Mouse (Mus musculus): ENCODE results near the gene Cyren. TPM values are rescaled to one million over a fixed set of nuclear protein-coding genes. Genes with fewer than 3 reads are reported as not detected.

Gene Cyren
- total RNA-seq, 2 experiments from 2014 or later = 2.6 to 4.1 TPM

DNA sequence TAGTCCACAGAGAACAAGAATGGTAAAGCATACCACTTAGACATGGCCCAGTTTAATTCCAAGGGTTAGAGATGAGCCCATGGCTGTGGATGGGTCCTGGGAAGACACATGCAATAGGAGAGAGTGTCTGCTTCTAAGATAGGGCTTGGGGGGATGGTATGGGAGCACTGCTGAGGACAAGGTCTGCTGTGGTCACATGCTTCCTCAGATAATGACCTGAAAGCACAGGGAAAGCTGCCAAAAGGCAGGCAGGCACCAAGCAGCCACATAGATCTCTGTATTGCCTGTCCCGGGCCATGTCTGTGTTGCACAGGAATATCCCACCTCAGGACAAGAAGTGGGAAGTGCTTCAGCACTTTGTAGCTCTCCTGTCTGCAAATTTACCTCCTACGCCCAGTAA lies 21.3 kb upstream of the Cyren start:
- DNase-seq = no peak

DNA sequence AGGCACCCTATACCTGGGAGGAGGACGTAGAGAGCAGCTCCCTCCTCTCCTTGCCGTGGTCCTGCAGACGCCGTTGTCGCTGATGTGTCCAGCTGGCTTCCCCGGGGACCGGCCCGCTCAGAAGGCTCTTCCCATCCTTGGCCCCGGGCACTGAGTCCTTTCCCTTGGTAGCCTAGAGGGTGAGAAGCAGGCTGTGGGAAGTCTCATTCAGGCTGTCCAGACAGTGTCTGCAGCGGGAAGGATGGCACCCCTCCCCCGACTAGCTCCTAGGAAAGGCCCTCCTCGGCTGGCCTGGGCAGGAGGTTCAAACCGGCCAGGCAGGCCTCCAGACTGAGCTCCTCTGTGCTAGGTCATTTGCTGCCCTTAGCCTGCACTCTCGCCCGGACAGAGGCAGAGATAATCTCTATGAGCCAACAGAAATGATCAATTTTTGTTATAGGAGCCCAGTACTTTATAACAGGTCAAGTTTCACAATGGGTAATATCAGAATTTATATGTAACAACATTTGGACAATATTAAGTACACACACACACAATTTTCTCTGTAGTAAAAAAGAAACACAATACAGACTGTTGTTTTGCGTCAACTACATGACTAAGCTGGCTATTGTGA lies 18.4 kb upstream of the Cyren start:
- no peak for DNase-seq

DNA sequence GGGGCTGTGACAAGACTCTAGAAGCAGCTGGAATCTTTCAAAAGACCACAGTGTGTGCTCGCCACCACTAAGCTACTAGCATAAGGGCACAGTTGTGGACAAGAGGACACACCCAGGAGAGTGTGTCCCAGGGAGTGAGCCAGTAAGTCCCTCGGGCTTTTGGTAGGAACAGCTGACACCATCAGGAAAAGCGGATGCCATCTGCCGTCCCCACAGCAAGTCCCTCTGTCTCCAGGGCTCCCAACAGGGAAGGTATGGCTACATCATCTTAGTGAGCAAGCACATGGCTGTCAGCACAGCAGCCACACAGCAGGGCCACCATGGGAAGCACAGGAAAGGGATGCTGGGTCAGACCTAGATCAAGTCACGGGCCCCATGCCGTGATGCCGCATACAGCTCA lies 17.7 kb upstream of the Cyren start:
- DNase-seq = no peak

DNA sequence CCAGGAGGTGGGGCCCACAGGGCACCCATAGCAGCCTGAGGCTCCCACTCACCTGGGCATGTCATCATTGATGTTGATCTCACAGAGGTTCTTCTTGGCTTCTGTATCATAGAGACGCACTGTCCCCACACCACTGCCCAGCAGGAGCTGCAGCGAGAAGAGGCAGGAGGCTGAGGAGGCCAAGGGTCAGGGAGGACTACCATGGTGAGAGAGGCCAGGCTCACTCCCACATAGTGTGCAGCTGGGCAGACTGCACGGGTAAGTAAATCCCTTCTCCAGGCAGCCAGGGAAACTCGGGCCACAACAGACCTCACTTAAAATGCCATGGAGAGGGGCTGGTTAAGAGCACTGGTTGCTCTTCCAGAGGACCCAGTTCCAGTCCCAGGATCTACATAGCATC lies 11.3 kb upstream of the Cyren start:
- no peak for DNase-seq

DNA sequence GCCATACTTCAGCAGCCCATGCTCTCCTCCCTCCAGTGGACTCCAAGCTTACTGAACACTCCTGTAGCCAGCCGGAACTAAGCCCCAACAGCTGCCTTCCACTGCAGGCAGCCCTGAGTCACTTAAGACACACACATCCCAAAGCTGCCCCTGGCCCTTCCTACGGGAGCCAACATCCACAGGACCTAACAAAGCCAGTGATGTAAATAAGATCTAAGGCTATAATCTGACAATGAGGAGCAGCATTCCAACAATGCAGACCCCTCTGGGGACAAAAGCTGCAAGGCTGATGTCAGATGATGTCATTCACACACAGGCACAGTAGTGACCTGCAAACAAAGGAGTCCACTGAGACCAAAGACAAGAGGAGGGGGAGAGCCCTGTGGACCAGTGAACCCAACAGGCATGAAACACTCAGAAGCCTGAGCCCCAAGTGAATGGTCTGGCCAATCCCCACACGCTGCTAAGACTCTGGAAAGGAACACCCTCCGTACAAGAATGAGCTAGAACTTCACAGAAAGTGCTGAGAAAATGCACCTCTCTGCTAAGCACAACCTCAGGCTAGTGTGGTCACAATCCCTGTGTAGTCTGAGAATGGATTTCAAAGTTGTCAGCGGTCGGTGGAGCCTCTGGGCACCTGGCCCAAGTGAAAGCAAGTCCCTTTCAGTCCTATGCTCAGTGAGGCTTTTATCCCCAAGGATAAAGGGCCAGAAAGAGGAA lies 9.4 kb upstream of the Cyren start:
- DNase-seq = no peak

DNA sequence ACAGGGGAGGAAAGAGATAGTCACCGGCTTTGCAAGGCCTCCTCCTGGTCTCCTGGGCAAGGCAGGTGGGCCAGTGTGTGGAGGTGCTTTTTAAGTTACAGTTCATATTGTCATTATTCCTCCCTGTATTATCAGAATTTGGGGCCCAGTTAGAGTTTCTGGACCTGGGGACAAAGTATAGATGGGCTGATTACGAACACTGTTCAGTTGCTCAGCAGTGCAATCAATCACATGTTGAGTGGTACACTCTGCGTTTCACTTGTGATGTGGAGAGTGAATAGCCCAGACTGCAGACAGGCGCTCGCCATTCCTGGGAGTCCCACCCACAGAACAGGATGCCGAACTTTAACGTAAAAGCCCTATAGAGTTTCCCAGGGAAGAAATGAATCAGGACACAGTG lies 6.9 kb upstream of the Cyren start:
- no peak for DNase-seq

DNA sequence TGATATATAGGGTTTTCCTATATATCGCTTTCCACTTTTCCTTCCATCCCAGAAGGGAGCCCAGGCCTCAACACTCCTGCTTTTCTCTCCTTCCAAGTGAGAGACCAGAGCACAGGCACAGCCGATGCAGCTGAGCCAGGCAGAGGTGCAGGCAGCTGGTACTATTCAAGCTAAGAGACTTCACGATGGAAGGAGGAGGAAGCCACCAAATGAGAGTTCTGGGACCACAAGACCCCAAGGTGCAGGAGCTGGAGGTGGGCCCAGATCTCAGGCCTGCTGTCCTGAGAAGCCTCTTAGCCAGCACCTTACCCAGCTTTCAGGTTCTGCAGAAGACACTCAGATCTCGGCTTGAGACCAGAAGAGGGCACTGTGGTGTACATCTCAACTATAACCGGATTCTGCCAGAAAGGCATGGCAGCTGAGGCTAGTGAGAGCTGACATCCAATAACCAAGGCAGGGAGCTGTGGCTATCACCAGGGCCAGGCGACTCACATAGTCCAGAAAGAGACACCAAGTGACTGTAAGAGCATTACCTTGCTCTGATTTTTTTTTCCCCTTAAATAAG lies 2.1 kb upstream of the Cyren start:
- DNase-seq = no peak

DNA sequence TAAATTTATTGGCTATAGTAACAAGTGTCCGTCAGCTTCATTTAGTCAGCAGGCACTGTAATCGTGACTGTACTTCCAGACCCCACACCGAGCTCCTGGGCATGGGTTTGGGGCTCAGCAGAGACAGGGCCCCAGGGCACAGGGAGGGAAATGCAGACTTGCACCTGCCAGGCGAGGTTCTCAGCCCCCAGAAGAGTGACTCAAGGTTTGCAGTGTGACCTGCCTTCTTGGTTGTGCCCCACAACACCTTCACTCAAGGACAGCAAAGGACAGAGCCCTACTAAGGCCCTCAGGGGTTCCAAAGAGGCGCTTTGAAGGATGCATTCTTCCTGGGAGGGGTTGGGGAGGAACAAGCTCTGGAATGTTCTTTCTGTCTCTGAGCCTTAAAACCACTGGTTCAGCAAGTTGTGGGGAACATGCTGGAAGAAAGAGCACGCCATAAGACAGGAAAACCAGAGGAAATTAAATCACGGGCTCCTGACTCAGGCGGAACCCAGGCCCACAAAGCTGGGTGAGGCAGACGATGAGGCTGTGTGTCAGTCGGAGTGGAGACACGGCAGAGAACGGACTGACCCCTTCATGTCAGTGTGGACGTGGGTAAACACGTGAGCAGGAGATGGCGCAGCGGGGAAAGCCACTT lies 1.4 kb upstream of the Cyren start:
- no peak for DNase-seq

DNA sequence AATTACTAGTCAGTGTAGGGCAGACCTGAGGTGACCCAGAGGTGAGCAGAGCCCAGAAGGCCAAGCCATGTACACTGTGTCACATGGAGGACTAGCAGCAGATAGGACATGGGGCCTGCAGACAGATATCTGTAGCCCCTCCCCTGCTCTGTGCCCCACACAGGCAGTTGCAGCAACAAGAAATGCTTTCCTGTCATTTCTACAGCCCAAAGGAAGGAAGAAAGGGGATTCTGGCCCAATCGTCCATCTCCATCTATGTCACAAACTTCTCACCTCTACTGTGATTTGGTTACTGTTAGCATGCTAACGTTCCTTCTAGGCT lies 1.1 kb downstream of the Cyren start:
- no peak for DNase-seq

DNA sequence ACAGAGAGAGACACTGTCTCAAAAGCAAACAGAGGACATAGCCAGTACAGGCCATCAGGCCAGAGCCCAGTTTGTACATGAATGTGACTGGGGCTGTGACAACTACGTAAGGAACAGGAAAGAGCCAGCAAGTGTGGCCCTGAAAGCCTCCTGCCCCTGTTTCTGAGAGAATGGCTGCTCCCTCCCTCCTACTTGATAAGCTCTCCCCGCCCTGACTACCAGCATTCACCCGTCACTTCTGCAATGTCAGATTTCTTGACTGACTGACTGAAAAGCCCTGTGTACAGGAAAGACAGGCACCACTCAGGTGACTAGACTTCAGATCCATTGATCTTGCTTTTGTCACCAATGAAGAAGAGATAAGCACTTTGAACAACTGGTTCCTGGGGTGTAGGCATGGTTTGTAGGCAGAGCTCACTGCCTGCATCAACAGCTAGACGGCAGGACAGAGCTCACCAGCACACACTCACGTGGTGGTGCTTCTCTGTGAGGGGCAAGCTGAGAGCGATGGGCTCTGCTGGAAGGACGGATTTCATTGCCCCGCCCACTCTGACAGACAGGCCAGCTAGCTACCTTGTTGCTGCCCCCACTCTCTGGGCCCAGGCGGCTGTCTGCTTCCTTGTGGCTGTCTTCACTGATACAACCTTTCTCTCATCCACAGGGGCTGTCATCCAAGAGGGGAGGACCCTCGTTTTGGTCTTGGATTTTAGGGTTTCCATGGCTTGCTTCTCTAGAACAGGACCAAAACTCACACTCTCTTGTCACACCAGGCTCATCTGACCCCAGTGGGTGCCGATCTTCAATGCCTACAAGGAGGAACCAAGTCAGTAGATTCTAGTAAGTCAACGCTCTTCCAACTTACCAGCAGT lies 1.7 kb downstream of the Cyren start:
- peak; percentile 4 for DNase-seq

DNA sequence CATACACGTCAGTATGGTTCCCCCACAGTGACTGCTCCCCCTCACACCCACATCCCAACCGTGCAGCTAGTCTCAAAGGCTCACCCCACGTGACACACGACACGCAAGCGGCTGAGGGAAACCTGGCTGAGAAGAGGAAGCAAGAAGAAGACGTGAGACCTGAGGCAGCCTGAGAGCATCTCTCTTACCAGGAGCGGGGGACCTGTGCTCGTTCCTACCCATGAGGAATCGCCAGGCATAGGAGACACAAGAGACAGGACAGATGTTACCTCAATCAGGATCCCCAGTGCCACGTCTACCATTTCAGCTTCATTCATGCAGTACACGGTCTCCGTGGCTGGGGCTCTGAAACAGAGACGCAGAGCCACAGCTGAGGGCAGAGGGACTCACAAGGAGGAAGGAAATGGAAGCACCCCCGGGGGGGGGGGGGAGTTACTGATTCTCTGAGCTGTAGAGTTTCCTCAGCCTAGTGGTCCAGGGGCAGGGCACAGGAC lies 2.5 kb downstream of the Cyren start:
- DNase-seq = no peak

DNA sequence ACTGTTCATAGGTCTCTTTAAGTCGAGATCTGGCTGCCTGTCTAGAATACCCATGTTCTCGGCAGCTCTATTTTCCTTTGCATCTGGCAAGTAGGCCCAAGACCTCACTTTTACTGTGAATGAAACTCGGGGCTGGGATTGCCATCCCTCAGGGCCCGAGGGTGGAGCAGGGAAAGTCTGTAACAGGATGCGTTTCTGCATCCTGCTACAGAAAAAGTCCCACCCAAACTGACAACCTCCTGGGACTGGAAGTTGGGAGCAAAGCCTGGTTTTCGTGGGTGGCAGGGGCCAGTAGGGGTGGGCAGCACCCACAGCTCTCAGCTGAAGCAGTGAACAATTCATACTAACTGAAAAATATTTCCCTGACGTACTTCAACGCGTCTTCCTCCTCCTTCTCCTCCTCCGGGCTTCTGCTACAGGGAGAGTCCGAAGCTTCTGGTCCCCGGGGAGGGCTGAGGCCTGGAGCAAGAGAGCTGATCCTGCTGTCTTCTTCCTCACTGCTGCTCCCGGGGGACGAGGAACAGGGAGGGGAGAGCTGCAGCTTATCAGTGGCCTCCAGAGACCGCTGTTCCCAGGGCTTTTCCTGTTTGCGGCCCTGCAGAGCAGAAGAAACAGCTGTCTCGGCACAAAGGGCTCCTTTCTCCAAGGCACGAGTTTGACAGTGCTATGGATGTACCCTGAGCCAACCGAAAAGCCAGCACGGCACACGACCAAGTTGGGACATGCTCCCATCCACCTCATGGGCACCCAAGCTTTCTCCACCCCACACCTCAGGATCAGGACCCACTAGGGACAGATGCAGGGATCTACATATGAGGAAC lies 3.5 kb downstream of the Cyren start:
- DNase-seq = peak; percentile 81

DNA sequence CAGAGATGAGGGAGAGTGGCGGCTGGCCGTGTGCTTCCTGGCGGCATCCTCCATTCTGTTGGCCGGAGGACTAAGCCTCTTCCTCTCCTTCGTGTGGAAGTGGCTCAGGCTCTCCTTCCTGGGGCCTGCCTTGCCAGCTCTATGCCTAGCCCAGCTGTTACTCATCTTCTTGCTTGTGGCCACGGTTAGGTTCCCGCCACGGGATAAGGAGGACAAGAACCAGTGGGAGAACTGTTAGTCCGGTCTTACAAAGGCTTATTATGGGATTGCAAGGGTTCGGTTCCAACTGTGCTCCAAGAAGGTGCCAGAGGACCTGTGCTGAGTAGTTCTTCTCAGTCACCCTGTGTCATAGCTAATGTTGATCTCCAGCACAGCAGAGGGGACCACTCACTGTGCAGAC lies 5.0 kb downstream of the Cyren start:
- no peak for DNase-seq

DNA sequence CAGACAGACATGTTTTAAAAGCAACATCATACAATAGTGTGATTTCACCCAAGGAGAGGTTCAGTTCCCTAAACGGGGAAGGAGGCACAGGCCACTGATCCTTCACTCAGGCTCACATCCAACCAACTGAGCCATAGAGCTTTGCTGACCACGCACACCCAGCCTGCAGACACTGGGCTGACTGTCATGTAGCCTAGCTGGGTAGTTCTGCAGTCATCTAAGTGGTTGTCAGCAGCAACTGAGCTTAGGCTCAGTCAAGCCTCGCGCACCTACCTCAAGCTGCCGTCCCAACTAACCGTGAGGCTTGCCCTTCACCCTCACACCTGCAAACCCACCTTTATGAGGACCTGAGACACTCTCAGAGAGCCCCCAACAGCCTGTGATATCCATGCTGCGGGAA lies 5.9 kb downstream of the Cyren start:
- DNase-seq = no peak

DNA sequence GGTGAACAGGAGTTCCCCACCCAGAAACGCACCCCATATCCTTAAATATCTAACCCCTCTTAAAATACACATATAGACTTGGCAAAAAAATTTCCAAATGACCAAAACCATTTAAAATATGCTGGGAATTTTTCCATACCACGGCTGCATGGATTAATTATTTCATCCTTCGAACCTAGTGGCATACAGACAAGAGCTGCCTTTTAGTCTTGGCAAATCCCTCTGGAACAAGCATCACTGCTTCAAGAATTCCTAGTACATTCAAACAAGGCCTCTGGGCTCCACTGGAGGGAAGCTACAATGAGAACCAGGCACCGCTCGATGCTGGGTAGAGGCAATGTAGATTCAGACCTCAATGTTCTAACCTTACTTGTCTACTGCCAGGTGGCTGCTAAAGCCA lies 7.1 kb downstream of the Cyren start:
- DNase-seq = no peak

DNA sequence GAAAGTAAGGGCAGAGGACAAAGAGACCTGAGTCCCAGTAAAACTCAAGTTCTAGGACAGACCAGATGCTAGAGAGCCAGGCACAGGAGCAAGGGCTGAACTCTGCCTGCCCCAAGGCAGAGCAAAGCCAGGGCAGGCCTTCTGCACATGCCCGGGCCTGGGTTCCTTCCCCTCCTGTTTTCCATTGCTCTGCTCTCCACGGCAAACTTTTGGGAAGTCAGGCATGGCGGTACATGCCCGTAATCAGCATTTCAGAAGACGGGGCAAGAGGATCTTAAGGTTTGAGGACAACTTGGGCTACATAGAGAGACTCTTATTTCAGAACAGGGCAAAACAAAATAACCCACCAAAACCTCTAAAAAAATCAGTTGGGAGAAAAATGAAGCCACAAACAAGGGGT lies 7.7 kb downstream of the Cyren start:
- no peak for DNase-seq

DNA sequence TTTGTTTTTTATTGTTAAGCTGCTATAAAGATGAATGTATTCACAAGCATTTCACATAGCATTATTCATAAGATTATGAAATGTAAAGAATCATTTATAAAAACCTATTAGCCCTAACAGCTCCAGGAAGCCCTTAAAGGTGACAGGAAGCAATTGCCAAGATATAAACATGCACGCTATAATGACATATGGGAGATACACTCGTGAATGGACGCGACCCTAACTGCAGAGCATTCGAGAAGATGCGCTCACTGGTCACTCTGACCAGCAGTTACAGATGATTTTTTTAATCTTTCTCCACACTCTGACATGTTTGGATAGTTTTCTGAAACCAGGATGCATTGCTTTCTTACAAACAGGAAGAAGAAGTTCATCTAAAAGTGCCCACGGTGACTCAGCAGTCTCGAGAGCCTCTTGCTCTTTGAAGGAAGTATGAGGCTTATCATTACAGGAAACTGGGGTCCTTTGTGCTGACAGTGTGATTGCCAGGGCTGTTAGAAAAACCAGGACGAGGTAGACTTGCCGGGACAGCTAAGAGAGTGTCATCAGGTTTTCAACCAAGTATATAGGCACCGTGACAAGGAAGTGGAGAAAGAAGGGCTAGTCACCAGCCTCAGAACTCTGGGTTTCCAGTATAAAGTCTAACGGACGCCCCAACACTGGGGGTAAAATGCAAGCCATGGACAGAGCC lies 8.5 kb downstream of the Cyren start:
- DNase-seq = no peak

DNA sequence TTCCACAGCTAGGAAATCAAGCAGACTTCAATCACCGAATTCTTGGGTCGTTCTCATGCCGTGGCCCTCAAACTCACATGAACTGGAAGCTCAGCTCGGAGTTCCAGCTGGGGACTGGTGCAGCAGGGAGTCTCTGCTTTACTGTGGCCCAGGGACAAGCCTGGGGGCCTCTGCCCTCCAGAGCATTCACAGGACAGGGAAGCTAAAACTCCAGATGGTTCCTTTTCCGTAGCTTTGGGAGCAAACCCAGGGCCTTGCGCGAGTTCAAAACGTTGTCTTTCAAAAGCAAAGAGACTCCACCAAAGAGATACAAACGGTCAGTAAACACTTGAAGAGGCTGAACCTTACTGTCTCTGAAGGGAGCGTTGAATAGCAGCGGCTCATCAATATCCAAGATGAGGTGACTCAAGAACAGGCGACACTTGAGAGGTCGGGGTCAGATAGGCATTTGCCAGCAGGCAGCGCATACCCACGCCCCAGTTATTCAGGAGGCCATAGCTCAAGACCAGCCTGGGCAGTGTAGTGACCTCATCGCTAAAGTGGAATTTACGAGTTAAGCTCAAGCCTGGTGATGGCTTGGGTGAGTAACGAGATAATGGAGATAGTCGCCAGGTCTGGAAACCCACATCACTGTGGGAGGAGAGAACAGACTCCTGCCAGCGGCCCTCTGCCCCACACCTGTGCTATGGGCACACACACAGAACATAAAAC lies 9.2 kb downstream of the Cyren start:
- peak; percentile 5 for DNase-seq

DNA sequence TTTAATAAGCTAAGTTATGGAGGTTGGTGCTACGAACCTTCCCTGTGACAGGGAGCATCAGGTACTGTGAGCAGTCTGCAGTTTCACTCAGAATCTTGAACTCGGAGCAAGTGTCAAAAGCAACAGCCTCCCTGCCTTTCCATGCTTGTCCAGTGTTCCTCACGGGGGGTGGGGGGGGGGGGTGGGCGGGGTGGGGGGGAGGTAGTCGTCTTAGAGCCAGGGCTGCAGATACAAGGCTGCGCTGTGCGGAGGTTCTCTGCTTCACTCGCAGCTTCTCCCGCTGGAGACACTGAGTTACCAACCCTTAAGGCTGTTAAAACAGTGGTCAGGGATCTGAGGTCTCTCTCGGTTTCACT lies 9.9 kb downstream of the Cyren start:
- no peak for DNase-seq

DNA sequence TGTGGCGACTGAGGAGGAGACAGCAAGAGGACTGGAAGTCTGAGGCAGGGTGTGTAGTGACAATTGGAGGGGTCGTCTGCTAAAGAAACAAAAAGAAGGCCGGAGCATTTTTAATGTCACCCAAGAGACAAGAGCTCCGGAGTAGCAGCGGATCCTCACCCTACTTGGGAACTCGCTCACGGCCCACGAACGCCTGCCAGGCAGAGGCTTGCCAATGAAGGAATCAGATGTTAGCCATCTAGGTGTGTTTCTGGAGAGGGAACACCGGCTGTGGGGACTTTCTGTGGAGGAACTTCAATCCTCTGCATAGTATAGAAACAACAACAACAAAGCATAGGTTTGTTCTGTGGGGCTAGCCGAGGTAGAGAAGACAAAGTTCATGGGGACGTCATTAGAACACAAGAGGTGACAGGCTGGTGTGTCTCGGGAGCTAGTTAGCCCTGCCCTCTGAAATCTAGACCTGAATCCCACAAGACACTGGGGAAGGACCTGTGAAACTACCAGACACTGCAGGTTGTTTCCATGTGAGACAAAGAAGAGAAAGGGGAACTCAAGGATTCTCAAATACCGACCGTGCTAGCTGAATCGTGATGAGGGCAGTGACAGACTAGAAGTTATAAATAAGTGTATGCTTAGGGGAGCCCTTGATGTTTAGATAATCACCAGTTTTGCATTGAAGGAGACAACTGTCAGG lies 10.4 kb downstream of the Cyren start:
- DNase-seq = no peak

All from gastrocnemius, postnatal 25 days (tissue).